ENCODE assay signal across 22 mouse cellular contexts in genomic region chr13:106887364-106887763, GRCm38 (mm10). TPM values are rescaled to one million over a fixed set of nuclear protein-coding genes. Genes with fewer than 3 reads are reported as not detected.
DNase-seq lines count a peak whose midpoint lies in the region; ATAC-seq and TF ChIP-seq lines count a peak whose summit lies in the region.
"Had no signal": no experiment of that assay in that cellular context is flagged by ENCODE, and none has a peak within 500 bp of the region (broad histone marks: within the 10 kb centered on the region; RNA-seq: fewer than 3 reads in every experiment).

No protein-coding gene starts in this region.

- H3K27me3 ChIP-seq in liver, embryonic 11.5 days (replicated peaks; ENCODE audit: control insufficient read depth, insufficient read depth, low read length): no peaks in the 10 kb centered on the region
- H3K27me3 ChIP-seq in liver, embryonic 14.5 days (ENCODE audit: control insufficient read depth, insufficient read depth, low read length): no peaks in the 10 kb centered on the region
- no peaks in the 10 kb centered on the region for H3K27me3 ChIP-seq in liver, postnatal 0 days (ENCODE audit: insufficient read depth, low read length)
- H3K27me3 ChIP-seq: hindbrain, embryonic 12.5 days; hindbrain, embryonic 15.5 days had no signal

- no peak overlapping the region for H3K9ac ChIP-seq in liver, embryonic 11.5 days (ENCODE audit: low read depth, low read length)
- no peak overlapping the region for H3K9ac ChIP-seq in liver, embryonic 14.5 days (replicated peaks)
- no peak overlapping the region for H3K9ac ChIP-seq in liver, postnatal 0 days (replicated peaks)
- H3K9ac ChIP-seq: forebrain, postnatal 0 days; hindbrain, embryonic 12.5 days; hindbrain, embryonic 15.5 days had no signal

- peak; percentile 12; the same call in 1 of the 2 replicates for TF ChIP-seq CTCF in liver, embryonic 14.5 days (IDR thresholded peaks at IDR 0.05; ENCODE audit: low read depth)
- 0 out of 2 replicates have a peak, but pooled peaks have one; percentile 6 for TF ChIP-seq CTCF in liver, postnatal 0 days (IDR thresholded peaks at IDR 0.05; ENCODE audit: low read depth)

- peak; percentile 51 for TF ChIP-seq EP300 in liver, embryonic 14.5 days (IDR thresholded peaks at IDR 0.05; ENCODE audit: low read depth)
- TF ChIP-seq EP300 in liver, postnatal 0 days (IDR thresholded peaks at IDR 0.05; ENCODE audit: low read depth): no peak

- WGBS in liver, embryonic 11.5 days: 92% methylated on average over 2 of the region's 2 CpGs
- 83% methylated on average over 2 of the region's 2 CpGs for WGBS in liver, embryonic 14.5 days (ENCODE audit: insufficient replicate concordance)
- WGBS in liver, postnatal 0 days (ENCODE audit: insufficient replicate concordance): 92% methylated on average over 2 of the region's 2 CpGs

- peaks cover 23% of the 10 kb centered on the region for H3K4me1 ChIP-seq in liver, embryonic 11.5 days (replicated peaks; ENCODE audit: control insufficient read depth, insufficient read depth, low read length)
- H3K4me1 ChIP-seq in liver, embryonic 14.5 days (replicated peaks; ENCODE audit: control insufficient read depth in 2 of 2, insufficient read depth in 2 of 2, low read length in 1 of 2): peaks cover 22 to 32% of the 10 kb centered on the region in 2 experiments
- peaks cover 12% of the 10 kb centered on the region; the same call in 1 of the 2 replicates for H3K4me1 ChIP-seq in liver, postnatal 0 days (ENCODE audit: insufficient read depth)
- H3K4me1 ChIP-seq: hindbrain, embryonic 12.5 days; hindbrain, embryonic 15.5 days had no signal

- no peaks in the 10 kb centered on the region for H3K9me3 ChIP-seq in liver, embryonic 11.5 days (ENCODE audit: control insufficient read depth, low read length)
- H3K9me3 ChIP-seq in liver, embryonic 14.5 days (ENCODE audit: control insufficient read depth, low read length): no peaks in the 10 kb centered on the region
- no peaks in the 10 kb centered on the region for H3K9me3 ChIP-seq in liver, postnatal 0 days (ENCODE audit: low read length)
- H3K9me3 ChIP-seq: hindbrain, embryonic 12.5 days; hindbrain, embryonic 15.5 days had no signal

- peak; percentile 65 for ATAC-seq in liver, embryonic 11.5 days (replicated peaks; ENCODE audit: low FRiP score)
- peak; percentile 64; the same call in 1 of the 2 replicates for ATAC-seq in liver, embryonic 14.5 days (ENCODE audit: insufficient read depth)
- ATAC-seq in liver, postnatal 0 days: no peak
- ATAC-seq: forebrain, embryonic 14.5 days; forebrain, postnatal 0 days had no signal

- no peak for DNase-seq in liver, embryonic 11.5 days (ENCODE audit: low spot score)
- no peak for DNase-seq in liver
- DNase-seq in liver, embryonic 14.5 days (ENCODE audit: low read depth in 3 of 3, low spot score in 3 of 3): peak in 1 of 3 experiments; percentile 9
- no peak for DNase-seq in liver, postnatal 0 days
- DNase-seq in right cerebral cortex, postnatal 4 days: no peak
- DNase-seq in lung, postnatal 36 days: no peak
- DNase-seq in adrenal gland, postnatal 14 days: no peak
- no peak for DNase-seq in retina, postnatal 1 day
- DNase-seq: adrenal gland, adult 2 months; adrenal gland, postnatal 25 days; cerebellum, adult 11-12 months; cerebellum, adult 8-10 months; cerebellum, postnatal 10 days; cerebellum, postnatal 36 days; forebrain, postnatal 0 days; gastrocnemius, adult 2 months; gastrocnemius, postnatal 14 days; heart, adult 11 months had no signal

- no peak overlapping the region for H3K4me2 ChIP-seq in liver, embryonic 11.5 days
- no peak overlapping the region for H3K4me2 ChIP-seq in liver, embryonic 14.5 days (ENCODE audit: low read depth)
- no peak overlapping the region for H3K4me2 ChIP-seq in liver, postnatal 0 days (ENCODE audit: low read depth, low read length)
- H3K4me2 ChIP-seq: heart, embryonic 11.5 days; hindbrain, embryonic 12.5 days; hindbrain, embryonic 15.5 days had no signal

- H3K36me3 ChIP-seq in liver, embryonic 11.5 days (ENCODE audit: control insufficient read depth, insufficient read depth, low read length): 0 out of 2 replicates have a peak, but pooled peaks cover 4% of the 10 kb centered on the region
- peaks cover 4% of the 10 kb centered on the region for H3K36me3 ChIP-seq in liver, embryonic 14.5 days (replicated peaks; ENCODE audit: control insufficient read depth, insufficient read depth, low read depth)
- H3K36me3 ChIP-seq in liver, postnatal 0 days (replicated peaks; ENCODE audit: insufficient read depth, low read length): peaks cover 17% of the 10 kb centered on the region; the same call in 1 of the 2 replicates

- no peak overlapping the region for H3K4me3 ChIP-seq in liver, embryonic 11.5 days (ENCODE audit: low read depth, low read length)
- no peak overlapping the region for H3K4me3 ChIP-seq in liver, embryonic 14.5 days (ENCODE audit: insufficient read depth in 1 of 2, low read depth in 2 of 2, low read length in 2 of 2)
- H3K4me3 ChIP-seq in liver, postnatal 0 days (ENCODE audit: low read depth, low read length): no peak overlapping the region
- H3K4me3 ChIP-seq: gastrocnemius, adult 2 months; hindbrain, embryonic 12.5 days; hindbrain, embryonic 15.5 days had no signal

- H3K27ac ChIP-seq in liver, embryonic 11.5 days (ENCODE audit: low read depth, low read length): no peak overlapping the region; the same call in 1 of the 2 replicates
- H3K27ac ChIP-seq in liver, embryonic 14.5 days: no peak overlapping the region
- H3K27ac ChIP-seq in liver, postnatal 0 days (ENCODE audit: low read depth): no peak overlapping the region
- H3K27ac ChIP-seq: gastrocnemius, adult 2 months; hindbrain, embryonic 12.5 days; hindbrain, embryonic 15.5 days had no signal

RNA-seq across cellular contexts. Expression of gene Ipo11, which starts 49.4 kb away (rescaled TPM):
- 82.3 and 93.3 TPM in 2 replicates for polyA plus RNA-seq in liver, embryonic 11.5 days (2014; fragmentation: Nextera tagmentation; extraction: Ambion mirVana)
- 12.2 and 15.3 TPM in 2 replicates for polyA plus RNA-seq in liver, embryonic 14.5 days (2012; rRNA removed)
- polyA plus RNA-seq in liver, embryonic 14.5 days (2014; fragmentation: Nextera tagmentation; extraction: Ambion mirVana): 35.2 and 36.8 TPM in 2 replicates
- 16.0 and 17.1 TPM in 2 replicates for polyA plus RNA-seq in liver, postnatal 0 days (2015; fragmentation: Nextera tagmentation; extraction: Ambion mirVana)
- total RNA-seq in adrenal gland, postnatal 14 days (2021): 36.4 and 37.4 TPM in 2 replicates

RNA-seq across cellular contexts. Expression of gene Dimt1, which starts 59.6 kb away (rescaled TPM):
- 47.2 and 51.1 TPM in 2 replicates for polyA plus RNA-seq in liver, embryonic 11.5 days (2014; fragmentation: Nextera tagmentation; extraction: Ambion mirVana)
- 7.6 and 9.2 TPM in 2 replicates for polyA plus RNA-seq in liver, embryonic 14.5 days (2012; rRNA removed)
- polyA plus RNA-seq in liver, embryonic 14.5 days (2014; fragmentation: Nextera tagmentation; extraction: Ambion mirVana): 18.6 and 19.5 TPM in 2 replicates
- 9.4 and 10.1 TPM in 2 replicates for polyA plus RNA-seq in liver, postnatal 0 days (2015; fragmentation: Nextera tagmentation; extraction: Ambion mirVana)
- 17.0 and 17.5 TPM in 2 replicates for total RNA-seq in adrenal gland, postnatal 14 days (2021)
